Mouse (Mus musculus): ENCODE results near the gene Cbx3.

- no peak for TF ChIP-seq CHD2 (IDR thresholded peaks at IDR 0.05; ENCODE audit: low read length)
- TF ChIP-seq TBP (conservative IDR thresholded peaks at IDR 0.05; ENCODE audit: low read depth, low read length): no peak
- TF ChIP-seq POLR2A (IDR thresholded peaks at IDR 0.05; ENCODE audit: low read depth, low read length): no peak
- no peak for TF ChIP-seq MAX (IDR thresholded peaks at IDR 0.05; ENCODE audit: low read length)
- no peak for TF ChIP-seq MYC (IDR thresholded peaks at IDR 0.05; ENCODE audit: low read depth, low read length)
- TF ChIP-seq KAT2A (IDR thresholded peaks at IDR 0.05; ENCODE audit: insufficient replicate concordance, low read length): no peak
- TF ChIP-seq MAFK (IDR thresholded peaks at IDR 0.05; ENCODE audit: insufficient replicate concordance, low read length): no peak
- TF ChIP-seq USF1 (IDR thresholded peaks at IDR 0.05; ENCODE audit: low read depth, low read length): no peak
- no peak for TF ChIP-seq NRF1 (IDR thresholded peaks at IDR 0.05; ENCODE audit: low read depth, low read length)
Measured at GRCm38 (mm10) chr6:51457770-51458387, 12.3 kb upstream of the Cbx3 start.

All from CH12.LX (cell line).